Mouse (Mus musculus) embryonic facial prominence, embryonic 15.5 days (tissue): ENCODE data around the gene Mrpl23. TPM values are rescaled to one million over a fixed set of nuclear protein-coding genes. Genes with fewer than 3 reads are reported as not detected.

Source experiments
- ATAC-seq: fragments of 200-750 bp; cut with Nextera tagmentation; 2 replicates; pipeline ENCODE4 v1.8.0; 2017; ENCODE audit warnings: low read depth, moderate TSS enrichment; ENCODE audit not compliant: insufficient number of reproducible peaks, low FRiP score, low TSS enrichment
- H3K27ac ChIP-seq: fragments of 300-500 bp; sonication (generic); replicated peaks from 2 replicates; pipeline ENCODE4 v1.5.1; 2015; ENCODE audit warnings: mild to moderate bottlenecking, inconsistent platforms
- H3K27me3 ChIP-seq: fragments of 300-500 bp; sonication (generic); 2 replicates; pipeline ENCODE4 v1.6.1; 2015; ENCODE audit warnings: inconsistent platforms
- H3K36me3 ChIP-seq: fragments of 300-500 bp; sonication (generic); 2 replicates; pipeline ENCODE4 v1.6.1; 2015; ENCODE audit warnings: mild to moderate bottlenecking, inconsistent platforms
- H3K4me1 ChIP-seq: fragments of 300-500 bp; sonication (generic); 2 replicates; pipeline ENCODE4 v1.6.1; 2015; ENCODE audit warnings: inconsistent platforms
- H3K4me2 ChIP-seq: fragments of 300-500 bp; sonication (generic); replicated peaks from 2 replicates; pipeline ENCODE4 v1.6.1; 2015; ENCODE audit warnings: mild to moderate bottlenecking, inconsistent platforms
- H3K4me3 ChIP-seq: fragments of 300-500 bp; sonication (generic); replicated peaks from 2 replicates; pipeline ENCODE4 v1.5.1; 2015; ENCODE audit warnings: mild to moderate bottlenecking, inconsistent platforms
- H3K9ac ChIP-seq: fragments of 300-500 bp; sonication (generic); 2 replicates; pipeline ENCODE4 v1.6.1; 2015; ENCODE audit warnings: inconsistent platforms
- H3K9me3 ChIP-seq: fragments of 300-500 bp; sonication (generic); replicated peaks from 2 replicates; pipeline ENCODE4 v1.6.1; 2016; ENCODE audit warnings: inconsistent platforms
- WGBS: fragments of 180-500 bp; shearing (Covaris S2); methylation state at CpG from one replicate; pipeline ENCODE4 v1.1.7; 2015; 5-methylcytosine and 5-hydroxymethylcytosine counted together
- polyA plus RNA-seq: library from polyadenylated mRNA; unstranded; fragments of >200 nt; fragmentation: Nextera tagmentation; extraction: Ambion mirVana; gene quantifications from 2 replicates; pipeline ENCODE4 v1.2.1, GENCODE M21; 2015

Gene Mrpl23
- polyA plus RNA-seq, 1 experiment from 2014 or later: 32.7 TPM

GRCm38 (mm10) chr7:142537879-142538278 is 5.4 kb downstream of the Mrpl23 start:
- Histone ChIP-seq H3K9me3 (no peaks in the 10 kb centered on the region), H3K9ac (peak overlapping the region; percentile 24), H3K4me1 (peaks cover 69% of the 10 kb centered on the region), H3K27ac (peak overlapping the region; percentile 95), H3K27me3 (no peaks in the 10 kb centered on the region), H3K36me3 (peaks cover 17% of the 10 kb centered on the region), H3K4me3 (no peak overlapping the region), H3K4me2 (no peak overlapping the region)
- peak; percentile 70 for ATAC-seq
- 5% methylated on average over 6 of the region's 6 CpGs for WGBS

- H3K9ac ChIP-seq: peak overlapping the region; percentile 24
- H3K4me3 ChIP-seq: no peak overlapping the region
- WGBS: 16% methylated on average over 4 of the region's 4 CpGs
- peaks cover 69% of the 10 kb centered on the region for H3K4me1 ChIP-seq
- no peaks in the 10 kb centered on the region for H3K9me3 ChIP-seq
- H3K4me2 ChIP-seq: no peak overlapping the region
- peak; percentile 15; the same call in 1 of the 2 replicates for ATAC-seq
- peaks cover 17% of the 10 kb centered on the region for H3K36me3 ChIP-seq
- peak overlapping the region; percentile 95 for H3K27ac ChIP-seq
- no peaks in the 10 kb centered on the region for H3K27me3 ChIP-seq
Measured at GRCm38 (mm10) chr7:142538291-142538690, 5.8 kb downstream of the Mrpl23 start.

DNA sequence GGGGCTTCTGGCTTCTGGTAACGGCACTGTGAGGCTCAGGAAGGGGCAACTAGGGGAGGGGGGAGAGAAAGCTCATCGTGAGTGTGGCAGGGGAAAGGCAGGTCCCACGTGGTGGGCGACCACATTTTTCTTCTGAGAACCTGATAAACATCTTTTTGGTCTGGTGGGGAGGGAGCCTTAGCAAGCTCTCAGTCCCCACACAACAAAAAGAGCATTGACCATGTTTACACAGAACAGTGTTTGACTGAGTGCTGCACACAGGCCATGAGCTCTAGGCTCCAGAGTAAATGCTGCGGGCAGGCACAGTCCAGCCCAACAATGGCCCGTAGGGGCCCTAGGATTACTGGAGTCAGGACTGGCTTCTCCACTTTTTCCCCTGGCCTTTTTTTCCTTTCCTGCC is 6.3 kb downstream of the Mrpl23 start:
- Histone ChIP-seq H3K4me3 (no peak overlapping the region), H3K27ac (peak overlapping the region; percentile 95), H3K9ac (no peak overlapping the region), H3K9me3 (no peaks in the 10 kb centered on the region), H3K36me3 (peaks cover 17% of the 10 kb centered on the region), H3K4me2 (no peak overlapping the region), H3K4me1 (peaks cover 69% of the 10 kb centered on the region), H3K27me3 (no peaks in the 10 kb centered on the region)
- no peak for ATAC-seq
- WGBS: 19% methylated on average over 6 of the region's 6 CpGs

DNA sequence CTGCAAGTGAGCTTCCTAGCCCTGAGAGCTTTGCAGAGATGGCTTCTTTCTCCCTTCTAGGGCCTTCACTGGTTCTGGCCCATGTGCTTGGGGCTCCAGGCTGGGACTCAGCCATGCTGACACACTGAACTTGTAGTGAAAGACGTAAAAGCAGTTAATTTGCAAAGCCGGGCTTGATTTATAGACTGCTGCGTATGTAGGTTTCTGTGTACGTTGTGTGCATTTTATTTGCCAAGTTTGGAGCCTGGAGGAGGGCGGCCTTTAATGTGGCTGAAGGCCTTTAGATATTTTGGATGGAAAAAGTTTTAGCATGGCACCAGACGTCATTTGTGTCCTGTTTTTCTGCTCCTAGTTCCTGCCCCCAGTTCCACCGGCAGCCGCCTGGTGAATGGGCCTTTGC is 7.3 kb downstream of the Mrpl23 start:
- WGBS: 52% methylated on average over 8 of the region's 8 CpGs
- Histone ChIP-seq H3K4me2 (no peak overlapping the region), H3K27ac (peak overlapping the region; percentile 95), H3K36me3 (peaks cover 17% of the 10 kb centered on the region), H3K4me1 (peaks cover 60% of the 10 kb centered on the region), H3K27me3 (no peaks in the 10 kb centered on the region), H3K4me3 (no peak overlapping the region), H3K9me3 (no peaks in the 10 kb centered on the region), H3K9ac (no peak overlapping the region)
- no peak for ATAC-seq

- H3K27ac ChIP-seq: peak overlapping the region; percentile 81
- no peaks in the 10 kb centered on the region for H3K27me3 ChIP-seq
- no peak overlapping the region for H3K9ac ChIP-seq
- no peaks in the 10 kb centered on the region for H3K9me3 ChIP-seq
- ATAC-seq: peak; percentile 52
- H3K4me1 ChIP-seq: peaks cover 50% of the 10 kb centered on the region
- no peak overlapping the region for H3K4me2 ChIP-seq
- 13% methylated on average over 11 of the region's 11 CpGs for whole genome bisulfite sequencing
- no peak overlapping the region for H3K4me3 ChIP-seq
- peaks cover 9% of the 10 kb centered on the region for H3K36me3 ChIP-seq
Measured at GRCm38 (mm10) chr7:142542771-142543303, 10.4 kb downstream of the Mrpl23 start.

- H3K4me2 ChIP-seq: no peak overlapping the region
- H3K4me3 ChIP-seq: no peak overlapping the region
- peaks cover 5% of the 10 kb centered on the region for H3K36me3 ChIP-seq
- H3K9me3 ChIP-seq: no peaks in the 10 kb centered on the region
- peaks cover 36% of the 10 kb centered on the region for H3K4me1 ChIP-seq
- 45% methylated on average over 7 of the region's 7 CpGs for WGBS
- ATAC-seq: no peak
- H3K9ac ChIP-seq: no peak overlapping the region
- H3K27me3 ChIP-seq: no peaks in the 10 kb centered on the region
- peak overlapping the region; percentile 66 for H3K27ac ChIP-seq
Measured at GRCm38 (mm10) chr7:142545967-142546366, 13.5 kb downstream of the Mrpl23 start.

GRCm38 (mm10) chr7:142547874-142548273 is 15.4 kb downstream of the Mrpl23 start:
- H3K9ac ChIP-seq: no peak overlapping the region
- H3K36me3 ChIP-seq: no peaks in the 10 kb centered on the region
- no peak overlapping the region for H3K4me3 ChIP-seq
- H3K9me3 ChIP-seq: no peaks in the 10 kb centered on the region
- peaks cover 38% of the 10 kb centered on the region for H3K4me1 ChIP-seq
- no peak for ATAC-seq
- 0 out of 2 replicates have a peak overlapping the region, but pooled peaks have one; percentile 0 for H3K27ac ChIP-seq
- no peaks in the 10 kb centered on the region for H3K27me3 ChIP-seq
- no peak overlapping the region for H3K4me2 ChIP-seq
- 34% methylated on average over 2 of the region's 2 CpGs for WGBS

GRCm38 (mm10) chr7:142548706-142549105 is 16.2 kb downstream of the Mrpl23 start:
- peaks cover 38% of the 10 kb centered on the region for H3K4me1 ChIP-seq
- no peak overlapping the region for H3K9ac ChIP-seq
- WGBS: 42% methylated on average over 6 of the region's 6 CpGs
- no peaks in the 10 kb centered on the region for H3K27me3 ChIP-seq
- H3K9me3 ChIP-seq: no peaks in the 10 kb centered on the region
- ATAC-seq: no peak
- no peaks in the 10 kb centered on the region for H3K36me3 ChIP-seq
- no peak overlapping the region for H3K4me3 ChIP-seq
- H3K27ac ChIP-seq: no peak overlapping the region
- no peak overlapping the region for H3K4me2 ChIP-seq

DNA sequence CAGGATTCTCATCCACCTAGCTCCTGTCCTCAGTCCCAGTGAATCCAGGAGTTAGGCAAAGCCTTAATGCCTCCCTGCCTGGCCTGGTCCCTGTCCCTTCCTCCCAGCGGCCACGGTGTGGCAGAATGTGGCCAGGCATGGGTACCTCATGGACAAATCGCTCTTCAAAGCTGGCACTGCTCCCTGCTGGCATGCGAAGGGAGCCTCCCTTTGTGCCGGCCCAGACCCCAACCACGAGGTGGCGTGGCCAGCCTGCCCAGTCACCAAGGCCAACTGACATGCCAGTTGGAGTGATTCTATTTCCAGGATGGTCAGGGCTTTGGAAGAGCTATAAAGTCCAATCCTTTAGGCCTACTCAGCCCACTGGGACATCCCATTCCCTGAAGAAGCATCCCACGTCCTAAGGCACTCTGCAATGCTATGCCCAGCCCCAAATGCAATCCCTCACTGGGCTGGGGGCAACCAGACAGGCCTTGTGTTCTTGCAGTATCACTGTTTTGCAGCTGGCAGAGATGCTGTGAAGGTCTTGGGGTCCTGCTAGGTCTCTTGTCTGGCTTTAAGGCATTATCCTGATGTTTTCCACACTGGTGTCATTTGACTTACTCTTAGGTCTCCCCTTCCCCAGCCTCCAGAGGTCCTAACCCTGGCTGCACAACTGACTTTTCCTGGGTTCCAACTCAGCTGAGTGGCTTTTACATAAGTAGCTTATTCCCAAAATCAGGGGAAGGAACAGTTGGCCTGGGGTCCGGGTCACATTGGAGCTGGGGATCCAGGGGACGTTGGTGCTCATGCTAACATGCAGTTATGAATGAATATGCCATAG is 17.7 kb downstream of the Mrpl23 start:
- Histone ChIP-seq H3K27ac (0 out of 2 replicates have a peak overlapping the region, but pooled peaks have one; percentile 58), H3K4me3 (no peak overlapping the region), H3K9ac (no peak overlapping the region), H3K36me3 (no peaks in the 10 kb centered on the region), H3K9me3 (no peaks in the 10 kb centered on the region), H3K27me3 (no peaks in the 10 kb centered on the region), H3K4me2 (no peak overlapping the region), H3K4me1 (peaks cover 51% of the 10 kb centered on the region)
- WGBS: 76% methylated on average over 10 of the region's 10 CpGs
- no peak for ATAC-seq

GRCm38 (mm10) chr7:142550935-142551373 is 18.5 kb downstream of the Mrpl23 start:
- 64% methylated on average over 14 of the region's 14 CpGs for WGBS
- H3K4me3 ChIP-seq: no peak overlapping the region
- H3K4me1 ChIP-seq: peaks cover 56% of the 10 kb centered on the region
- no peaks in the 10 kb centered on the region for H3K36me3 ChIP-seq
- 0 out of 2 replicates have a peak, but pooled peaks have one; percentile 30 for ATAC-seq
- no peaks in the 10 kb centered on the region for H3K9me3 ChIP-seq
- H3K9ac ChIP-seq: no peak overlapping the region
- peak overlapping the region; percentile 89; the same call in 1 of the 2 replicates for H3K27ac ChIP-seq
- no peak overlapping the region for H3K4me2 ChIP-seq
- H3K27me3 ChIP-seq: no peaks in the 10 kb centered on the region

DNA sequence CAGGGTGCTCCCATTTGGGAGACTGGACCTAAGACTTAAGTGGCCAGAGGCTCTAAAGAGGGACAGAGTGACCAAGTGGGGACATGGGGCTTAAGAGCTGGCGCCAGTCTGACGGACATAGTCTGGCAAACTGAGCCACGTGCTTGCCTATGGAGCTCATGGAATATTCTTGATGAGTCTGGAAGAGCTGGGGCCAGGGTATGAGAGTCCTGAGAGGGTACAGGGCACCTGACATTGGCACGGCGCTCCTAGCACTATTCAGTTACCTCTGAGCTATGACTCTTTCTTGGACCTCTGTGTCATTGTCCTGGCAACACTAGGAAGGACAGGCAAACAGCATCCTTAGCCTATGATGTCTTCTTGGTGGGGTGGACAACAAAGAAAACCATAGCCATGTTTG is 19.2 kb downstream of the Mrpl23 start:
- Histone ChIP-seq H3K36me3 (no peaks in the 10 kb centered on the region), H3K4me1 (peaks cover 49% of the 10 kb centered on the region), H3K27ac (peak overlapping the region; percentile 89), H3K4me3 (no peak overlapping the region), H3K9me3 (no peaks in the 10 kb centered on the region), H3K4me2 (no peak overlapping the region), H3K9ac (no peak overlapping the region), H3K27me3 (no peaks in the 10 kb centered on the region)
- 90% methylated on average over 5 of the region's 5 CpGs for whole genome bisulfite sequencing
- ATAC-seq: no peak
